Mouse (Mus musculus): ENCODE results near the gene Nmbr.

GRCm38 (mm10) chr10:14816970-14817369 is 111.6 kb downstream of the Nmbr start:
- TF ChIP-seq CTCF (IDR thresholded peaks at IDR 0.05; ENCODE audit: extremely low read depth, insufficient read depth, insufficient read length, insufficient replicate concordance) (no peak), POLR2A (IDR thresholded peaks at IDR 0.05; ENCODE audit: low read depth, low read length) (no peak)
